Mouse (Mus musculus) ES-E14 (cell line): Measurements from ENCODE around the gene Slc29a2. TPM values are rescaled to one million over a fixed set of nuclear protein-coding genes. Genes with fewer than 3 reads are reported as not detected.

Experiments used
- DNase-seq: peaks from one replicate; pipeline ENCODE4 v3.0.0-alpha.2; 2013; ENCODE audit warnings: low read depth, low spot score
- H3K27ac ChIP-seq: 2 replicates; pipeline ENCODE4 v1.5.1; 2012; ENCODE audit warnings: low read depth, mild to moderate bottlenecking, low read length, moderate library complexity, mixed read lengths; ENCODE audit not compliant: poor library complexity, insufficient read depth, severe bottlenecking
- H3K36me3 ChIP-seq: 2 replicates; pipeline ENCODE4 v1.6.1; 2012; ENCODE audit warnings: mild to moderate bottlenecking, low read length, moderate library complexity, mixed read lengths; ENCODE audit not compliant: control insufficient read depth, poor library complexity, insufficient read depth, severe bottlenecking
- H3K4me1 ChIP-seq, 2 experiments: fragments of 150-350 bp in 1 of 2; sonication (generic) in 1 of 2; 2 replicates each; pipeline ENCODE4 v1.6.1; 2012; ENCODE audit warnings: low read length in 2 of 2, mild to moderate bottlenecking in 1 of 2, mixed read lengths in 1 of 2; ENCODE audit not compliant: control insufficient read depth in 2 of 2, insufficient read depth in 2 of 2, poor library complexity in 1 of 2
- H3K4me3 ChIP-seq, 2 experiments: fragments of 150-350 bp in 1 of 2; sonication (generic) in 1 of 2; 2 replicates each; pipeline ENCODE4 v1.5.1; 2012; ENCODE audit warnings: low read length in 2 of 2, low read depth in 1 of 2, mild to moderate bottlenecking in 1 of 2, mixed read lengths in 1 of 2; ENCODE audit not compliant: insufficient read depth in 1 of 2, poor library complexity in 1 of 2, severe bottlenecking in 1 of 2
- H3K9ac ChIP-seq: 2 replicates; pipeline ENCODE4 v1.6.1; 2012; ENCODE audit warnings: low read depth, mild to moderate bottlenecking, low read length, mixed read lengths; ENCODE audit not compliant: poor library complexity, insufficient read depth, severe bottlenecking
- H3K9me3 ChIP-seq: fragments of 150-350 bp; sonication (generic); 2 replicates; pipeline ENCODE4 v1.6.1; 2012; ENCODE audit warnings: low read depth, mild to moderate bottlenecking, low read length; ENCODE audit not compliant: control insufficient read depth, insufficient read depth
- CHD2 ChIP-seq: IDR thresholded peaks from 2 replicates; pipeline ENCODE4 v1.6.1; 2014; ENCODE audit warnings: mild to moderate bottlenecking, low read depth, low read length, inconsistent platforms
- HCFC1 ChIP-seq: IDR thresholded peaks from 2 replicates; pipeline ENCODE4 v1.6.1; 2012; ENCODE audit warnings: low read length, inconsistent platforms, borderline replicate concordance; ENCODE audit not compliant: insufficient read depth
- MAFK ChIP-seq: IDR thresholded peaks from 2 replicates; pipeline ENCODE4 v1.6.1; 2014; ENCODE audit warnings: mild to moderate bottlenecking, low read depth, low read length, inconsistent platforms; ENCODE audit not compliant: insufficient read depth
- ZC3H11A ChIP-seq: IDR thresholded peaks from 2 replicates; pipeline ENCODE4 v1.6.1; 2012; ENCODE audit warnings: low read depth, mild to moderate bottlenecking, inconsistent platforms, low read length, borderline replicate concordance
- ZNF384 ChIP-seq: IDR thresholded peaks from 2 replicates; pipeline ENCODE4 v1.6.1; 2012; ENCODE audit warnings: low read depth, low read length, inconsistent platforms
- in situ Hi-C, 2 experiments: fragments of 600-800 bp; cut with MboI; formaldehyde crosslinking; loops; one replicate each; pipeline ENCODE4 v1.15.1; 2025; ENCODE audit warnings: low sequenced_read_pairs in 2 of 2, inconsistent platforms in 1 of 2; ENCODE audit not compliant: unreplicated experiment in 2 of 2
- total RNA-seq: library from RNA; depleted of rRNA; stranded (reverse); fragments of 300-350 nt; gene quantifications from 2 replicates; pipeline ENCODE4 v1.2.3, GENCODE M21; 2012; rRNA removed

Gene Slc29a2
- 21.0 and 33.4 TPM in 2 replicates for total RNA-seq

DNA sequence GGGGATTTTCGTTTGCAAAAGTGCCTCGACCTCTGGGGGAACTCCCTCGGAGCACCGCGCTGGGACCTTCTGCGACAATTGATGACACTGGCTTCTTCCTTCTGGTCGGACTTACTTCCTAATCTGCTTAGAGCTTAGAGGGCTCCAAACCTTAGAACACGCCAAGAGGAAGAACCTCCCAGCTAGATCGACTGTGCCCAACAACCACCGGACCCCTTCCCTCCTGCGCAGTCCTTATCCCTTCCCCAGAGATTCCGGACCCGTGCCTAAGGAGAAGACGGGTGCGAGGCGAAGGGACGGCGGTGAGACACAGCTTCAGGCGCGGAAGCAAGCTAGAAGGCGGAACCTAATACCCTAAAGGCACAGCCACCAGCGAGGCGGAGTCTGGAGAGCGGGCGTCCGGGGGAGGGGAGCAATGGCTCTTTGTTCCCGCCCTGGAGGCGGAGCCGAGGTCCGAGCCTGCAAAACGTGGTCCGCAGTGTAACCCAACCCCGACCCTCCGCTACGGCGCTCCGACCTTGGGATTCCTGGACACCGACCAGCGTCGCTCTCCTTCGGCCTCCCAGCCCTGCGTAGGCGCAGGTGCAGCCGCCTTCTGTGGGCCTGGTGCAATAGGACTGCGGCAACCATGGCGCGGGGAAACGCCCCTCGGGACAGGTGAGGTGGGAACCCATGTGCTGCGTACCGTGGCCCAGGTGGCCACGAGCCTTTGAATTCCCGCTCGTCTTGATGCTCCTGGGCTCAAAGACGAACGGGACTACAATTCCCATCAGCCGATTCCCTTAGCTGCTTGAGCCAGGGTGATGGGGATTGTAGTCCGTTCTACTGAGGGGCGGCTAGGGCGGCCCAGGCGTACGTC lies at the start of gene Slc29a2:
Gene Slc29a2, plus strand, starts transcription at position 240 of the 859 bp plus-strand sequence.
- in situ Hi-C loops: no loop called here
- peaks cover 27% of the 10 kb centered on the region for H3K36me3 ChIP-seq
- no peaks in the 10 kb centered on the region for H3K9me3 ChIP-seq
- TF ChIP-seq CHD2 (peak; percentile 27; the same call in 1 of the 2 replicates), ZC3H11A (no peak), ZNF384 (no peak), HCFC1 (peak; percentile 100)
- DNase-seq: peak; percentile 96
- peak within 1 kb of the TSS; percentile 68; the same call in 1 of the 2 replicates for H3K27ac ChIP-seq
- peak within 1 kb of the TSS; percentile 80 to 85 for H3K4me3 ChIP-seq
- peak within 1 kb of the TSS; percentile 88 for H3K9ac ChIP-seq
- H3K4me1 ChIP-seq: peaks cover 3 to 6% of the 10 kb centered on the region in 2 experiments; a peak in 2 of 4 replicates

DNA sequence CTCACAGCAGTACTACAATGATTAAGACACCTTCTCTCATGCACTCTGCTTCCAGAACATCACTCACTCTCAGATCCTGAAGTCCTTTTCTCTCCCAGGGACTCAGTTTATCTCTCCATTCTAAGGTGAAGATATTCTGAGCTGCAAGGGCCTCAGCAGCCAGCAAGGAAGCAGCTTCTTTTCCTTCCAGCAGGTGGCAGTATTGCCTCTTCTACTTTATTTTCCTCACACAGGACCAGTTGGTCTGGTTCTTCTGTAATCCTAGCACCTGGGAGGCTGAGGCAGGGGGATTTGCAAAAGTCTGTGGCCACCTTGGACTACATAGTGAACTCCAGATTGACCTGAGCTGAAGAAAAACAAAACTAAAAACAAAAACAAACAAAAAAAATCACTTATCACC lies 41.9 kb upstream of the Slc29a2 start:
- H3K36me3 ChIP-seq: no peaks in the 10 kb centered on the region
- DNase-seq: peak; percentile 66
- TF ChIP-seq CHD2 (no peak), ZC3H11A (peak; percentile 82), MAFK (no peak), HCFC1 (no peak), ZNF384 (no peak)
- peaks cover 0 to 3% of the 10 kb centered on the region in 2 experiments; a peak in 2 of 4 replicates for H3K4me1 ChIP-seq
- H3K4me3 ChIP-seq: no peak overlapping the region
- no peak overlapping the region for H3K9ac ChIP-seq
- in situ Hi-C loops: loop anchor here in 1 of 2 experiments (25.0 kb wide), 1 partner anchor 344 kb away; the partner anchor contains the start of gene Rce1
- no peaks in the 10 kb centered on the region for H3K9me3 ChIP-seq
- no peak overlapping the region for H3K27ac ChIP-seq

DNA sequence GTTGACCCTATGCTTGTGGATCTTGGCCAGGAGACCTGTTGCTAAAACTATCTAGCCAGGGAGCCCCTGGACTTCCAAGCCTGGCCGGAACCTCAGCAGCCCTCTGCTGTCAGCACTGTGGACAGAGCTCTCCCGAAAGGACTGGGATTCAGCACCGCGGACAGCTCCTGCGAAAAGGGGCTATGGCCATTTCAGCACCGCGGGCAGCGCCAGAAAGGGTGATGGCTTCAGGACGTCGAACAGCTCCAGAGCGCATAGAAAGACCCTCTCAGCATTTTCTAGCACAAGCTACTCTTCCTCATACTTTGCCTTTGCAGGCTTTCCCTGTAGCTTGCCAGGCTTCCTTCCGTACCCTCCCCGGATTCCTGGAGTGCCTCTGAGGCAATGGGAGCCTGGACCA lies 34.6 kb upstream of the Slc29a2 start:
- no peak overlapping the region for H3K4me3 ChIP-seq
- DNase-seq: peak; percentile 85
- no peaks in the 10 kb centered on the region for H3K36me3 ChIP-seq
- no peaks in the 10 kb centered on the region for H3K9me3 ChIP-seq
- H3K9ac ChIP-seq: no peak overlapping the region
- in situ Hi-C loops: loop anchor here in 1 of 2 experiments (25.0 kb wide), 1 partner anchor 352 kb away; the partner anchor contains the start of gene Rce1
- no peak for TF ChIP-seq CHD2
- TF ChIP-seq HCFC1: no peak
- peak; percentile 92 for TF ChIP-seq MAFK
- 0 out of 2 replicates have a peak, but pooled peaks have one; percentile 8 for TF ChIP-seq ZNF384
- TF ChIP-seq ZC3H11A: no peak
- no peak overlapping the region for H3K27ac ChIP-seq
- peaks cover 0 to 4% of the 10 kb centered on the region in 2 experiments; a peak in 1 of 4 replicates for H3K4me1 ChIP-seq

DNA sequence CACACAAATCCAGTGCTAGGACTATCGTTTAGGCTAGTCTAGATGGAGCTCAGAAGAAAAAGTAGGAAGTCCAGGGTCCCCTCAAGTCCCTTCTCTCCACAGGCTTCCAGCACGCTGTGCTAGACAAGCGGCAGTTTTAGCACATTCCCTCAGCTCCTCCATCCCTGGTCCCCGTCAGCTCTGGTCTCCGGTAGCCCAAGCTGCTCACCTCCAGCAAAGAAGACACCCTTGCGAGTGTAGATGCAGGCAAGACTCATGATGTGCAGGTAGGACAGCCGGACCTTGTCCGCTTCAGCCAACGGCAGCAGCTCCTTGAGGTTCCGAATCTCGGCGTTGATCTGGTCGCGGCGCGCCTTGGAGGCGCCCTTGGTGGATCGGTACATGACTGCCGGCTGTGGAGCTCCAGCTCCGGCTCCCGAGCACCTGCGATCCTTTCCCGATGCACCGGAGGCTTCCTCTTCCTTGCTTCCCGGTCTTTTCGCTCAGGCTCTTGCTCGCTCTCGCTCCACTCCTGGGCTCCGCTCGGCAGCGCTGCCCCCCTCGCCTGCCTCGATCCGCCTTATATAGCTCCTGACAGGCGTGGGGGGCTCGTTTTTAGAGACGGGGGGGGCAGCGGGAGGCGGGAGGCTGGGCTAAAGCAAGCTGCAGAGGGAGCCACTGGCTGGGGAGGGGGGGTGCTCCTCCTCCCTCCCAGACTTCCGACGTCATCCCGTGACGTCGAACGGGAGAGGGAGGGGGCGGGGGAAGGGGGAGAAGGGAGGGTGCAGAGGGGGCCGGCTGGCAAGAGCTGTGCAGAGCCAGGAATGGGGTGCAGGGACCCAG lies 34.0 kb upstream of the Slc29a2 start:
- Histone ChIP-seq H3K4me3 (peak overlapping the region in 1 of 2 experiments; percentile 48; a peak in 2 of 4 replicates), H3K27ac (no peak overlapping the region), H3K9ac (no peak overlapping the region), H3K4me1 (peaks cover 0 to 4% of the 10 kb centered on the region in 2 experiments; a peak in 1 of 4 replicates), H3K36me3 (no peaks in the 10 kb centered on the region), H3K9me3 (no peaks in the 10 kb centered on the region)
- in situ Hi-C loops: loop anchor here in 1 of 2 experiments (25.0 kb wide), 1 partner anchor 352 kb away; the partner anchor contains the start of gene Rce1
- no peak for DNase-seq
- TF ChIP-seq CHD2: no peak
- no peak for TF ChIP-seq HCFC1
- TF ChIP-seq ZNF384: no peak
- TF ChIP-seq ZC3H11A: no peak
- TF ChIP-seq MAFK: no peak
